Mouse (Mus musculus) olfactory bulb, adult 2 months (tissue): ENCODE measurements around the gene AI854703. TPM values are rescaled to one million over a fixed set of nuclear protein-coding genes. Genes with fewer than 3 reads are reported as not detected.
A peak's percentile ranks its signal among the peaks of the same experiment; 100 is the strongest.

ENCODE experiments used
- H3K27ac ChIP-seq: fragments of 200-500 bp; 2 replicates; pipeline ENCODE4 v1.5.1; 2012; ENCODE audit warnings: low read depth, low read length; ENCODE audit not compliant: insufficient read depth
- H3K4me1 ChIP-seq: fragments of 200-500 bp; 2 replicates; pipeline ENCODE4 v1.6.1; 2012; ENCODE audit warnings: low read length; ENCODE audit not compliant: control insufficient read depth, insufficient read depth
- H3K4me3 ChIP-seq: fragments of 200-500 bp; 2 replicates; pipeline ENCODE4 v1.5.1; 2012; ENCODE audit warnings: mild to moderate bottlenecking, low read depth, low read length, moderate library complexity; ENCODE audit not compliant: insufficient read depth
- CTCF ChIP-seq: fragments of 200-500 bp; IDR thresholded peaks from 2 replicates; pipeline ENCODE4 v1.5.1; 2012; ENCODE audit warnings: low read depth, mild to moderate bottlenecking, low read length, moderate library complexity; ENCODE audit not compliant: insufficient read depth
- POLR2A ChIP-seq: fragments of 200-500 bp; IDR thresholded peaks from 2 replicates; pipeline ENCODE4 v1.6.1; 2012; ENCODE audit warnings: mild to moderate bottlenecking, low read depth, low read length, moderate library complexity; ENCODE audit not compliant: insufficient read depth
- WGBS: fragments of 180-500 bp; shearing (Covaris S2); methylation state at CpG from one replicate; pipeline ENCODE4 v1.1.7; 2018; 5-methylcytosine and 5-hydroxymethylcytosine counted together
- polyA plus RNA-seq: library from polyadenylated mRNA; stranded (reverse); fragments of >200 nt; gene quantifications from 2 replicates; pipeline ENCODE4 v1.2.4, GENCODE M21; 2012; ENCODE audit warnings: low replicate concordance; ENCODE audit not compliant: missing spikeins, insufficient read depth, insufficient read length

AI854703 gene
- polyA plus RNA-seq = not detected in 2 replicates

DNA sequence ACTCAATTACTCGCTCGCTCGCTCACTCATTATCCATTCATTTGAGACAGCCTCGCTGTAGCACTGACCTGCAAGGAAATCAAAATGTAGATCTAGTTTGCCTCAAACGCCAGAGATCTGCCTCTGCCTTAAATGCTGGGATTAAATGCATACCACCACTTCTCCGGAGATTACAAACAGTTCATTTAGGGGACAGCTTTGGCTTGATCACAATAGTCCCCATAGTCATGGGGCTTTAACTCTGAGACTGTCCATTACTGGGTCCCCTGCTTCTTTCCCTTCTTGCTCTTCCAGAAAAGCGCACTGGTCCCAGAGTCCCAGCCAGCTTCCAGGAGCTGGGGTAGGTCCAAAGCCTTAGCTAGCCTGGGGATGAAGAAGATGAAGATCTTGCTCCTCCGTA, at the start of gene AI854703:
AI854703 (plus strand) TSS at position 301 of the 400 bp plus-strand sequence.
- TF ChIP-seq CTCF (no peak), POLR2A (no peak)
- WGBS = 40% methylated on average over 8 of the region's 8 CpGs
- Histone ChIP-seq H3K27ac (peak within 1 kb of the TSS; percentile 22), H3K4me1 (peaks cover 22% of the 10 kb centered on the region), H3K4me3 (peak within 1 kb of the TSS; percentile 67)

DNA sequence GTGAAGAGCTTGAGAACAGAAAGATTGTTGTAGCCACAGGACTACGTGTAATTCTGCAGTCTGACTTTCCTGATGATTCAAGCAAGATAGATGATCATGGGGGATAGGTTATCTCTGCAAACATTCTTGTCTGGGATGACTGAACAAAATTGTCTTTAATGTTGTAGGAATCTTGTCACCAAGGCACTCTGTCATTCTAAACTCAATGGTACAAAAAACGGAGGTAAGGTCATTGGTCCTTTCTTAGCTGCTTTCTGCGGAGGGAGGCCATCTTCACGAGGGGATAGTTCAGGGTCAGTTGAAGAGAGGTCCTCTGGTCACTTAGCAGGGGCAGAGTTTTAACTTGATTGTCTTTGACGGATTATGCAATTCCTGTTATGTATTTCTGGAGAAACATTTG, 47.8 kb upstream of the AI854703 start:
- WGBS = 73% methylated on average over 5 of the region's 5 CpGs
- peaks cover 2% of the 10 kb centered on the region; the same call in 1 of the 2 replicates for H3K4me1 ChIP-seq
- no peak overlapping the region for H3K27ac ChIP-seq
- H3K4me3 ChIP-seq = no peak overlapping the region
- TF ChIP-seq POLR2A = no peak
- no peak for TF ChIP-seq CTCF

DNA sequence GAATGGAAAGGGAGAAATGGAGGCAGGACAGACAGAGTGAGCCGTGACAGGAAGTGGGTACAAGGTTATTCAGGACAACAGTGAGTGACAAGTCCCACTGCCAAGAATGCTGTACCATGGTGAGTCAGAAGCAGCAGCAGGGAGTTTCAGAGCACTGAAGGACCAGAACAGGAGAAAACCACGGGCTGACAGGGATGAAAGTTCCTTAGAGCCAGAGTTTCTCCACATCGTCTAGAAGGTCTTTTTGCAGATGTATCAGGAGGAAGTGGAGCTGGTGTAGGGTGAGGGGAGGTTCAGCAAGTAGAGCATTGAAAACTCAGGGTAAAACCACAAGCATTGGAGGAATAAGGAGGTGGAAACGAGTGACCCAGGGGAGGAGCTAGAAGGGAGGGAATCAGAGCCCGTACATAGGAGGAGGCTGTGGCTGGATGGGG, 47.3 kb upstream of the AI854703 start:
- Histone ChIP-seq H3K4me3 (no peak overlapping the region), H3K27ac (no peak overlapping the region), H3K4me1 (peaks cover 2% of the 10 kb centered on the region; the same call in 1 of the 2 replicates)
- TF ChIP-seq POLR2A (no peak), CTCF (no peak)
- WGBS = 15% methylated on average over 5 of the region's 5 CpGs

DNA sequence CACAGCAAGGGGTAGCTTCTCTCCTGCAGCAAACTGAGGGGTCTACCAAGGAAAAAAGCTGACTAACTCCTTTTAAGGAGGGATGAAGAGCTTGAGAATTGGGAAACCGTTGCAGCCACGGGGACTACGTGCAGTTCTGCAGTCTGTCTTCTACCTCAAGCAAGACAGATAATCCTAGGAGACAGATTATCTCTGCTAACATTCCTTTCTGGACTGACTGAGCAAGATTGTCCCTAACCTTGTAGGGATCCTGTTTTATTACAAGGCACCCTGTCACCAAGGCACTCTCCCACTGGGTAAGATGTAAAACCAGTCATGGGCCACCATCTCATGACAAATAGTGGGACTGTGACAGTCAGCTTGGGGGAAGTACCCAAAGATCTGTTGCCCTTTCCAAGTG, 45.3 kb upstream of the AI854703 start:
- no peak overlapping the region for H3K27ac ChIP-seq
- H3K4me3 ChIP-seq = no peak overlapping the region
- TF ChIP-seq POLR2A (no peak), CTCF (no peak)
- H3K4me1 ChIP-seq = peaks cover 2% of the 10 kb centered on the region; the same call in 1 of the 2 replicates
- 27% methylated on average over 3 of the region's 3 CpGs for WGBS

DNA sequence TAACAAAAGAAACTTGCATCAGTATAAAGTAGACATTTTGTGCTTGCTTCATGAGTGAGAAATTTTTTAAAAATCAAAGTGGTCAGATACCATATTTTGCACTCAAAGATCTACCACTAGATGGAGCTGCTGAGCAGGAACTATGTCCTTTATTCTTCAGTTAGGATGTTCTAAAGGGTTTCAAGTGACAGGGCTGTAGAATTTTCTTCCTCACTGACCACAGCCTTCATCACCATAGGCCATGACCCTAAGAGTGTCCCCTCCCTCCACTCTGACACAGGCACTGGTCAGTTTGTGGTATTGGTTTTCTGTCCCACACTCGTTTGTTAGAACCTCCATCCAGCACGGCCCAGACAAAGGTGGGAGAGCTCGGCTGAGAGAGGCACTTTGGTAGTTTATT, 44.5 kb upstream of the AI854703 start:
- Histone ChIP-seq H3K4me3 (no peak overlapping the region), H3K27ac (no peak overlapping the region), H3K4me1 (peaks cover 2% of the 10 kb centered on the region; the same call in 1 of the 2 replicates)
- WGBS = 55% methylated on average over 3 of the region's 3 CpGs
- TF ChIP-seq CTCF (no peak), POLR2A (no peak)

DNA sequence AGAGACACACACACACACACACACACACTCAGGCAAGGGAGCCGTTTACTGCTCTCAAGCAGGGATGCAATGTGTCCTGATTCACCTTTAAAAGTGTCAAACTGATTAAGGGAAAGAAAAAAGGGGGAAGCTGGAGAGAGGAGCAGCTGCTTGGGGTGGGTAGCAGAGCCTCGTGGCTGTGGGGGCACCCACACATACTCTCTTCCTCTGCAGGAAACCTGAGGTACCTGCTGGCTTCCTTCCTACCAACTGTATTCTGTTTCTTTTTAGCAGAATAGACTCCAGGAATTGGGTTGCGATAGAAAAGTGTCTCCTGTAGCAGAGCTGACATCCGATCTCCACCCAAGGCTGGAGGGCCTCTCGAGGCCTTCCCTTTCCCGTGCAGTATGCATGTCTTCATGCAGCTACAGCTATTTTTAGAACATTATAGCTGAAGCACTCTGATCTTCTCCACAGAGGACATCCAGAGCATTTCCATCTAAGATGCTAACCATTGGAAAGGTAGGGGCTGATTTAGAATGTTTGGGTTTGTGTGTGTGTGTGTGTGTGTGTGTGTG, 37.3 kb upstream of the AI854703 start, which contains the start of gene Gm45021:
Gm45021 (plus strand) TSS at position 417 of the 557 bp plus-strand sequence.
- TF ChIP-seq POLR2A = no peak
- no peak for TF ChIP-seq CTCF
- 26% methylated on average over 6 of the region's 6 CpGs for WGBS
- no peak within 1 kb of the TSS for H3K4me3 ChIP-seq
- no peak within 1 kb of the TSS; the same call in 1 of the 2 replicates for H3K27ac ChIP-seq
- peaks cover 11% of the 10 kb centered on the region for H3K4me1 ChIP-seq

DNA sequence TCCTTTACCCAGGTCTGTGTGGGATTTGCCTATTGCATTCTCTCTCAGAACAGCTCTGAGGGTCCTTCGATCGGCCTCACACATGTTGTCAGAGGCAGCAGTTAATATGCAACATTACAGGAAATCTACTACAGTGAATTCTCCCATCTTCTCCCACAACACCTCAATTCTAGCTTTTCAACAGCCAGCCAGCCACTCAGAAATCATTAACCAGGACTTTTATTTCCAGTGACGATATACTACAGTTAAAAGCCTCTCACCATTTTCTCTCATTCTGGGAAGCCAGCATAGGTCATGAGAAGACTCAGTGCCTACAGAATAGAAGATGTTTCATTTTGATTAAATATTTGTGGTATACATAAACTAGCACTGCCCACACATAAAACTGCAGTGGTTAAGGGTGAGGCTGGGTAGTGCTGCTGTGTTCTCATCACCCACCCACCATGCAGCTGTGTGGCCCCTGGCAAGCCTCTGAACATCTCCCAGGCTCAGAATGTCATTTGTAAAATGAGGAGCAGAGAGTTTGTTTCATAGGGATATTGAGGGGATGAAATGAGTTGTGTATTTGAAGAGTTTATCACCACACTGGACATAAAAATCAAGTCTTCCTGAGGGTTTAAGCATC, 35.2 kb upstream of the AI854703 start:
- no peak overlapping the region for H3K27ac ChIP-seq
- TF ChIP-seq POLR2A (no peak), CTCF (no peak)
- peaks cover 24% of the 10 kb centered on the region for H3K4me1 ChIP-seq
- WGBS = 65% methylated on average over 3 of the region's 3 CpGs
- H3K4me3 ChIP-seq = no peak overlapping the region

DNA sequence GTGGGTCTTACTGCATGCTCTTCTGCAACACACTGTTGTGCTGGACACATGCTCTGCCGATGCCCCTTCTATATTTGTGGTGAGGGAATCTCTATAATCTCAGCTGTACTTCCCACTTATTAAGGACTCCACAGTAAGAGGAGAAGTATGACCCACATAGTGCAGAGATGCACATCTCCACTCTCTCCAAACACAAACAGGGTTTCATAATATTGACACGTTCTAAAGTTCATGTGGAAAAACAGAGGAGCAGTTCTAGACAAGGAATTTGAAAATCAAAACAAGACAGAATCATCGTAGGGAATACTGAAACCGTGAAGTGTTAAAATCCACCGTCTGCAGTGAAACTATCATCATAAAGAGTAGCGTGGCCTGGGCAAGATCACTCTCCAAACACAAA, 34.7 kb upstream of the AI854703 start:
- Histone ChIP-seq H3K4me3 (no peak overlapping the region), H3K27ac (no peak overlapping the region), H3K4me1 (peaks cover 28% of the 10 kb centered on the region)
- no peak for TF ChIP-seq POLR2A
- TF ChIP-seq CTCF = no peak
- 87% methylated on average over 6 of the region's 6 CpGs for WGBS
